Mouse (Mus musculus) limb, embryonic 12.5 days (tissue): ENCODE data around the gene Necab2. TPM values are rescaled to one million over a fixed set of nuclear protein-coding genes. Genes with fewer than 3 reads are reported as not detected.

ENCODE experiments used
- ATAC-seq: fragments of 200-750 bp; cut with Nextera tagmentation; 2 replicates; pipeline ENCODE4 v1.8.0; 2017; ENCODE audit warnings: low read depth, moderate TSS enrichment; ENCODE audit not compliant: insufficient number of reproducible peaks, insufficient read depth, low FRiP score, low TSS enrichment
- H3K27ac ChIP-seq: fragments of 300-500 bp; sonication (generic); 2 replicates; pipeline ENCODE4 v1.5.1; 2016; ENCODE audit warnings: mild to moderate bottlenecking, moderate library complexity
- H3K27me3 ChIP-seq: fragments of 300-500 bp; sonication (generic); 2 replicates; pipeline ENCODE4 v1.6.1; 2016; ENCODE audit warnings: mild to moderate bottlenecking, moderate library complexity
- H3K36me3 ChIP-seq: fragments of 300-500 bp; sonication (generic); 2 replicates; pipeline ENCODE4 v1.6.1; 2016; ENCODE audit warnings: mild to moderate bottlenecking, moderate library complexity
- H3K4me1 ChIP-seq: fragments of 300-500 bp; sonication (generic); replicated peaks from 2 replicates; pipeline ENCODE4 v1.6.1; 2016
- H3K4me2 ChIP-seq: fragments of 300-500 bp; sonication (generic); 2 replicates; pipeline ENCODE4 v1.6.1; 2016; ENCODE audit warnings: mild to moderate bottlenecking, moderate library complexity
- H3K4me3 ChIP-seq: fragments of 300-500 bp; sonication (generic); replicated peaks from 2 replicates; pipeline ENCODE4 v1.5.1; 2016; ENCODE audit warnings: mild to moderate bottlenecking
- H3K9ac ChIP-seq: fragments of 300-500 bp; sonication (generic); replicated peaks from 2 replicates; pipeline ENCODE4 v1.6.1; 2016; ENCODE audit warnings: mild to moderate bottlenecking, moderate library complexity
- H3K9me3 ChIP-seq: fragments of 300-500 bp; sonication (generic); 2 replicates; pipeline ENCODE4 v1.6.1; 2016; ENCODE audit warnings: mild to moderate bottlenecking, moderate library complexity
- WGBS: fragments of 180-500 bp; shearing (Covaris S2); methylation state at CpG from one replicate; pipeline ENCODE4 v1.1.7; 2016; 5-methylcytosine and 5-hydroxymethylcytosine counted together
- polyA plus RNA-seq: library from polyadenylated mRNA; unstranded; fragments of >200 nt; fragmentation: Nextera tagmentation; extraction: Ambion mirVana; gene quantifications from 2 replicates; pipeline ENCODE4 v1.2.1, GENCODE M21; 2016

The Necab2 gene
- polyA plus RNA-seq, 1 experiment from 2014 or later: 5.1 TPM

DNA sequence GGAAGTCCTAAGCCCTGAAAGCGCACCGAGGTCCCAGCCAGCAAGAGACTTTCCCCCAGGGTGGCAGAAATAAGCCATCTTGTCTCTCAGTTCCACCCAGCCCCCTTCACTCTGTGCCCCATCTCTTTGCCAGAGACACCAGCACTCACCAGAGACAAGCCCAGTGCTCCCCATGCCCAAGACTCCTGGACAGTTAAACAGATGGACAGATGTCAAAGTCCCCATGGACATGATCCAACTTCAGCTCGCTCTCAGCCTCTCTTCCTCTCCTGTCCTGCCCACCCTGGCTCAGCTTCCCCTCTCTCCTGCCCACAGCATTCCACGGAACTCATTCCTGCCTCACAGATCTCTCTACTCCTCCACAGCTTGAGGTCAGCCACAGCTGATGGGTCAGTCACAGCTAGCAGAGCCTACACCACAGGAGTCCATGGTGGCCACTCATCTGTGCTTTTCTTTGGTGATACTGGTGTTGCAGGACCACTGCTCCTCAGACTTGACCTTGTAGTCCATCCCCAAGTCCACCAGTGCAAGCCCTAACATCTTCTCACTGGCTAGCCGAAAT lies 17.7 kb upstream of the Necab2 start:
- Histone ChIP-seq H3K4me3 (no peak overlapping the region), H3K27ac (no peak overlapping the region), H3K9ac (no peak overlapping the region; the same call in 1 of the 2 replicates), H3K9me3 (no peaks in the 10 kb centered on the region), H3K36me3 (no peaks in the 10 kb centered on the region), H3K4me1 (peaks cover 8% of the 10 kb centered on the region), H3K27me3 (no peaks in the 10 kb centered on the region), H3K4me2 (no peak overlapping the region)
- ATAC-seq: no peak
- 79% methylated on average over 5 of the region's 5 CpGs for WGBS

DNA sequence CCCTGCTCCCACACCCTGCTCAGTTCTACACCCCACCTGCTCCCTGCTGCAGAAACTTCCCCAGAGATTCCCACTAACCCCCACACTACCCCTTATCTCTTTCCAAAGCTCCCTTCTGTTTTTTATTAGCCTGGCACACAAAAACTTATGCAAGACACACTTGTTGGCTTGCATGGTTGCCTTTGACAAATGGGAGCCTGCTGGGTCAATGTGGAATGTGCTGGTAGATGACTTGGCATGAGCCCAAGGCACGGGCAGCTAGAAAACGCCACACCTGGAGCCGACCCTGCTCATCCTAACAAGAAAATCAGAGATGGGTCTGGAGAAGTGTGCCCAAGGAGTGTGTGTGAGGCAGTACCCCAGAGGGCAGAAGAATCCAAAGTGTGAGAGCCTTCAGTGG lies 17.0 kb upstream of the Necab2 start:
- Histone ChIP-seq H3K27me3 (no peaks in the 10 kb centered on the region), H3K36me3 (no peaks in the 10 kb centered on the region), H3K9me3 (no peaks in the 10 kb centered on the region), H3K4me2 (no peak overlapping the region), H3K4me3 (no peak overlapping the region), H3K4me1 (0 out of 2 replicates have a peak, but pooled peaks cover 2% of the 10 kb centered on the region), H3K27ac (no peak overlapping the region), H3K9ac (no peak overlapping the region)
- no peak for ATAC-seq
- 81% methylated on average over 3 of the region's 3 CpGs for WGBS

DNA sequence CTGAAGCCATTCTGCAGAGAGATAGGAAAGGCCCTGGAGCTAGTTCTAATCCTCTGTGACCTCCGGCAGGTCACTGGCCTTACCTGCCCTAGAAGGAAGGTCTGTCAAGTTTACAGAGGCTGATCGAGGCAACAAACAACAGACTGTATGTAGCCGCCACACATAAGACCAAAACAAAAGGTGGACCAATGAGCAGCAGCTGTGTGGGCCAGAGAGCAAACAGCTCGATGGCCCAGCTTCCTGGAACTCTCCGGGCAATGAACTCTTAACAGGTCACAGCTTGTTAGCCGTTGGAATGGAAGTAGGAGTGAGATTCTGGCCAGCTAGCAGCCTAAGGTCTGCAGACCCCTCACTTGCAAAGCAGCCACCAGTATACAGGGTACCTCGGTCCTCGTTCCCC lies 16.3 kb upstream of the Necab2 start:
- no peak overlapping the region for H3K4me2 ChIP-seq
- H3K9me3 ChIP-seq: no peaks in the 10 kb centered on the region
- no peak overlapping the region for H3K27ac ChIP-seq
- no peak overlapping the region for H3K9ac ChIP-seq
- no peaks in the 10 kb centered on the region for H3K36me3 ChIP-seq
- 64% methylated on average over 8 of the region's 8 CpGs for WGBS
- H3K4me3 ChIP-seq: no peak overlapping the region
- ATAC-seq: no peak
- H3K4me1 ChIP-seq: no peaks in the 10 kb centered on the region
- no peaks in the 10 kb centered on the region for H3K27me3 ChIP-seq

DNA sequence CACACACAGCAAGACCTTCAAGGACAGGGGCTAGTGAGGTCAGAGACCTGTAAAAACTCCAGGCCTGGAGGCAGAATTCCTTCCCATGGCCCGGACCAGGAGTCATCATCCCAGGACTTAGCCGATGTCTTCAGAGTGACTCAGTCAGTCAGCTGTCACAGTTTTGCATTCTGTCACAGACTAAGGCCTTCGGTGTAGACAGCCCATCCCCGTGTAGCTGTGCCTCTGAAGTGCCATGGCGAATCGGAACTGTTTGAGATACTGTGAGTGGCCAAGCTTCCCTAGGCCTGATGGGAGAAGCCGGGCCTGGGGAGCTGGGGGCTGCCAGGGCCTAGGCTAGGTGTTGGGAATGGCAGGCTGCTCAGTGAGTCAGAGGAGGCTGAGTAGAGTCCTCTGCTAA lies 15.8 kb upstream of the Necab2 start:
- H3K4me2 ChIP-seq: no peak overlapping the region
- H3K27ac ChIP-seq: no peak overlapping the region
- no peak overlapping the region for H3K9ac ChIP-seq
- H3K9me3 ChIP-seq: no peaks in the 10 kb centered on the region
- H3K4me1 ChIP-seq: no peaks in the 10 kb centered on the region
- no peaks in the 10 kb centered on the region for H3K36me3 ChIP-seq
- WGBS: 88% methylated on average over 7 of the region's 7 CpGs
- H3K27me3 ChIP-seq: no peaks in the 10 kb centered on the region
- ATAC-seq: no peak
- no peak overlapping the region for H3K4me3 ChIP-seq

DNA sequence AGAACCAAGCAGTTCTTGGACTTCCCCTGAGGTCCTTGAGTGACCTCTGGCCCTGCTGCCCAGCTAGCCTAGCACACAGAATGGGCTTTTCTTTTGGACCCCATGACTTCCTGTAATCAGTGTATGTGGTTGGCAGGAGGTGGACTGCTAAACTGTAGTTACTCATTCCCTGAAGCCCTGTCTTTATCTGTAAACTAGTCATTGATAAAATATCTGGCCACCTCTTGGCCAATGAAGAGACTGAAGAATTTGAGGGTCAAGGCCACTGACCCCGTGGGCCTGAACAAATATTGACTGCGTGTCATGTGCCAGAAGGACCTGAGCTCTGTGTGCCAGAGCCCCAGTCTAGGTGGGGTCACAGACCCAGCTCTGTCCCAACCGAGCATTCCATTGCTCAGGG lies 14.1 kb upstream of the Necab2 start:
- no peak overlapping the region for H3K9ac ChIP-seq
- ATAC-seq: no peak
- no peak overlapping the region for H3K27ac ChIP-seq

DNA sequence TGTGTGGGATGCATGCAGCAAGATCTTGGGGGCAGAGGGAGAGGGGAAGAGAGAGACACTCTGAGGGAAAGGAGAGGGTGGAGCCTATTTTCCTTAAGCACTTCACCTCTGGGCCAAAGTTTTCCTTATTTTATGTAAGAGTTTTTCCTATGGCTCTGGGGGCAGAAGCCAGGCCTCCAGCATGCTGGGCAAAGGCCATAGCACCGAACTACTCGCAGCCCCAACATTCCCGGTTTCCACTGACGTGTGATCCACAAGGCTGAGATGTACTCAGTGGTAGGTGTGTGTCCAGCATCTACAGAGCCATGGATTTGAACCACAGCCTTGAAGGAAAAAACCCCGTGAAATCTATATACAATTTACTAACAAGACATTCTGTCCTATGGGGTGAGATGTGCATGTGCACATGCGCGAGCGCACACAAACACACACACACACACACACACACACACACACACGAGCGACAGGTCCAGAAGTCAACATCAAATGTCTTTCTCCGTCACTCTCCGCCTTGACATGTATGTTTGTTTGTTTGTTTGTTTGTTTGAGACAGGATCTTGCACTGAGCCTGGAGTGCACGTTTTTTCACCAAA lies 12.8 kb upstream of the Necab2 start, which contains the start of gene Osgin1:
TSS of gene Osgin1 (plus strand) at position 543 of the 593 bp plus-strand sequence.
- Histone ChIP-seq H3K4me1 (peaks cover 7% of the 10 kb centered on the region; the same call in 1 of the 2 replicates), H3K27ac (no peak within 1 kb of the TSS), H3K27me3 (no peaks in the 10 kb centered on the region), H3K4me2 (no peak within 1 kb of the TSS), H3K9ac (no peak within 1 kb of the TSS), H3K36me3 (no peaks in the 10 kb centered on the region), H3K4me3 (no peak within 1 kb of the TSS), H3K9me3 (no peaks in the 10 kb centered on the region)
- 87% methylated on average over 13 of the region's 13 CpGs for WGBS
- ATAC-seq: no peak

More for the DNA sequence above, 14.1 kb upstream of the Necab2 start:
- no peaks in the 10 kb centered on the region for H3K36me3 ChIP-seq
- H3K4me1 ChIP-seq: peaks cover 7% of the 10 kb centered on the region; the same call in 1 of the 2 replicates
- H3K4me2 ChIP-seq: no peak overlapping the region
- no peaks in the 10 kb centered on the region for H3K27me3 ChIP-seq
- no peaks in the 10 kb centered on the region for H3K9me3 ChIP-seq
- no peak overlapping the region for H3K4me3 ChIP-seq
- 73% methylated on average over 3 of the region's 3 CpGs for WGBS

DNA sequence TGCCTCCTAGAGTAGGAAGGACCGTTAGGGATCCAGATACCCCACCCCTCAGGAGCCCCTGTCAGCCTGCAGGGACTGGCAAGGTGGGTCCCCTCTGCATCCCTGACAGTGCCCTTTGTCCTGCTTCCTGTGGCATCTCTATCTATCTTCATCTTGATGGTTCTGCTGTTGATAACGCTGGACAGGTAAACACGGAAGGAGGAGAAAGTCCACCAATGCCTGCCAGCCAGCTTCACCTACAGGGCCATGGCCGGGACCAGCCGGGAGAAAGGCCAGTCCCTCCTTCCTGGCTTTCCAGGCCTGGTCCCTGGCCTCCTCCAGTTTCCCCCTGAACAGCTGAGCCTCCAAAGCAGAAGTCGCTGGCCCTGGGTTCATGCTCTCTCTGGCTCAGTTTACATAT lies 11.9 kb upstream of the Necab2 start:
- H3K27me3 ChIP-seq: no peaks in the 10 kb centered on the region
- no peak overlapping the region for H3K4me3 ChIP-seq
- H3K9ac ChIP-seq: no peak overlapping the region
- no peak for ATAC-seq
- H3K4me1 ChIP-seq: peaks cover 7% of the 10 kb centered on the region; the same call in 1 of the 2 replicates
- 83% methylated on average over 6 of the region's 6 CpGs for WGBS
- no peaks in the 10 kb centered on the region for H3K36me3 ChIP-seq
- H3K9me3 ChIP-seq: no peaks in the 10 kb centered on the region
- H3K27ac ChIP-seq: no peak overlapping the region
- H3K4me2 ChIP-seq: no peak overlapping the region

DNA sequence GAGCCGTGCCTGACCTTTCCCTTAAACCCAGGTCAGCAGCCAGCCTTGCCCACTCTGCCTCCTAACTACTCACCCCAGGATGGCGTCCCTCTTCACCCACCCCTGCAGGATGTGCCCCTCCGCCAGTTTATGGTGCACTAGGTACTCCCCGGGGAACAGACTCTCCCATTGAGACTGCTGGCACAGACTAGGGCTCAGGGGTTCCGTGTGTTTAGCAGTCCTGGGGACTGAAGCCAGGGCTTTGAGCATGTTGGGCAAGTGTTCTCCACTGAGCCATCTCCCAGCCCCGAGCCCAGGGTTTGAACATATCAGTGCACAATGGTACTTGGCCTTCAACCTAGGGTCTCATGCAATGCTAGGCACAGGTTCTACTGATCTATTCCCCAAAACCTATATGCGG lies 11.0 kb upstream of the Necab2 start:
- H3K9ac ChIP-seq: no peak overlapping the region
- no peak for ATAC-seq
- H3K4me3 ChIP-seq: no peak overlapping the region
- H3K9me3 ChIP-seq: no peaks in the 10 kb centered on the region
- no peaks in the 10 kb centered on the region for H3K36me3 ChIP-seq
- no peak overlapping the region for H3K4me2 ChIP-seq
- no peaks in the 10 kb centered on the region; the same call in 1 of the 2 replicates for H3K27me3 ChIP-seq
- H3K27ac ChIP-seq: no peak overlapping the region
- H3K4me1 ChIP-seq: peaks cover 15% of the 10 kb centered on the region; the same call in 1 of the 2 replicates
- WGBS: 81% methylated on average over 7 of the region's 7 CpGs

DNA sequence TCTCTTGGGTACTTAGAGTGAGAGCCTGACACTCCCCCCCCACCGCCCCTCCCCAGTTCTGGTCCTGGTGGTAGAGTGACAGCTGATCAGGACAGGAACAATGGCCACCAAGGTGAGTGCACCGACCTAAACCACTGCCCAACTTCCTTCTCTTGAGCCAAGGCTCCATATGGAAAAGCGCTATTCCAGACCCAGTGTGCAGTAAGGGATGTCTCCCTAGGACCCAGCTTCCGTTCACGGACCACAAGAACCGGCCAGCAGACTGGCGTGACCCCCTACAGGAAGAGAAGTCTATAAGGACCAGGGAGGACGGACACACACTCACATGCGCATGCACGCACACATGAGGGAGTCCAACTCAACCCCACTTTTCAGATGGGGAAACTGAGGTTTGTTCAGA lies 10.2 kb upstream of the Necab2 start:
- 88% methylated on average over 10 of the region's 10 CpGs for WGBS
- Histone ChIP-seq H3K4me2 (no peak overlapping the region), H3K27ac (no peak overlapping the region), H3K36me3 (no peaks in the 10 kb centered on the region), H3K9ac (no peak overlapping the region), H3K4me1 (peaks cover 20% of the 10 kb centered on the region), H3K27me3 (no peaks in the 10 kb centered on the region; the same call in 1 of the 2 replicates), H3K9me3 (no peaks in the 10 kb centered on the region), H3K4me3 (no peak overlapping the region)
- no peak for ATAC-seq

DNA sequence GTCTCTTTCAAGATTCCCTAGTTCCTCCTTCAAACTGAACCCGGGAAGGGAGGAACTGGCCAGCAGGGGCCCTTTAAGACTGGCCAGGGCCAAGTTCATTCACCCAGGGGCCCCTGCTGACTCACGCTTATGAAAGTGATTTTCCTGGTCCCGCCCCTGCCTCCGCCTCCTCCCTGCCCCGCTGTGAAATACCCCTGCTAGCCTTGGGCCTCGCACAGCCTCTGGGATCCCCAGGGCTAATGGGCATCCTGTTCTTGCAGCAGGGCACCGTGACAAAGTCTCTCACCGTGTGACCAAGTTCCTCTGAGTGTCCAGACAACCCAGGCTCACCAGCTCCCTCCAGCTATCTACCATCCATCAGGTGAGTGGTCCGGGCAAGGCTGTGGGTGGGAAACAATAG lies 9.6 kb upstream of the Necab2 start:
- Histone ChIP-seq H3K4me2 (no peak overlapping the region), H3K27me3 (peaks cover under 1% of the 10 kb centered on the region; the same call in 1 of the 2 replicates), H3K4me3 (no peak overlapping the region), H3K4me1 (peaks cover 20% of the 10 kb centered on the region), H3K9ac (no peak overlapping the region), H3K36me3 (no peaks in the 10 kb centered on the region), H3K9me3 (no peaks in the 10 kb centered on the region), H3K27ac (no peak overlapping the region)
- WGBS: 13% methylated on average over 9 of the region's 9 CpGs
- no peak for ATAC-seq

DNA sequence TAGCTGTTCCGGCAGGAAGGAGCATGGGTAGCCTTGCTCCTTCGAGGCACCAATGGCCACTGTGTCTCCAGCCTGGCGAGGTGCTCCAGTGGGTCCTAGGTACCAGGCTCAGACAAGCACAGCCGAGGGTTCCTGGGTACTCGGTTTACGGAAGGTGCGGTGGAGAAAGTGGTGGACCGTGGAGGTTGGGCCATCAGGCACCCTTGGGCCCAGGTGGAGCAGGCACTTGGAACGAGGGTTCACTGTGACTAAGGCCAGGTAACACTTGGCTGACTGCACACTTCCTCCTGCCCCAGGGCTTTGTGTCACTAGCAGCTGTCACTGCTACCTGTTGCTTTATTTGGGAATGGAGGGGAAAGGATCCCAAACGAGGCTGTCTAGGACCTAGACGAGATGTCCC lies 9.0 kb upstream of the Necab2 start:
- no peak overlapping the region for H3K4me2 ChIP-seq
- H3K27me3 ChIP-seq: peaks cover 6% of the 10 kb centered on the region
- H3K27ac ChIP-seq: no peak overlapping the region
- no peak overlapping the region for H3K9ac ChIP-seq
- no peaks in the 10 kb centered on the region for H3K9me3 ChIP-seq
- peaks cover 20% of the 10 kb centered on the region for H3K4me1 ChIP-seq
- no peak for ATAC-seq
- no peaks in the 10 kb centered on the region for H3K36me3 ChIP-seq
- WGBS: 73% methylated on average over 11 of the region's 11 CpGs
- no peak overlapping the region for H3K4me3 ChIP-seq

DNA sequence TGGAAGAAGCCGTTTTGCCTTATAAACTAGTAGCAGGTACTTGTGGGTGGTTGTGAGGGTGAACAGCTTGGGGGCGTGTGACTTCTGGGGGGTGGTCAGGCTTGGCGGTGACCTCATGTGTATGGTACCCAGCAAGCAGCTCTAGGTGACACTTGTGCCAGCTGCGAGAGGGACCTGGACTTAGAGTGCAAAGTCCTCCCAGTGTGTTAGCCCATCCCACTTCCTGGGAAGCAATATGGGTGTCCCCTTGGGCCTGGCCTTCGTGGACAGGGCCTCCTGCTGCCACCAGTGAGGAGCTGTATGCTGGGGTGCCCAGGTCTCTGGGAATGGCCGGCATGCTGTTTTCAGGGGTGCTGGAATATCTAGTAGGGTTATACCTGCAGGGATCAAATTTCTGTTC lies 7.6 kb upstream of the Necab2 start:
- Histone ChIP-seq H3K27ac (no peak overlapping the region), H3K27me3 (peaks cover 12% of the 10 kb centered on the region), H3K4me3 (no peak overlapping the region), H3K4me2 (no peak overlapping the region), H3K4me1 (peaks cover 20% of the 10 kb centered on the region), H3K9me3 (no peaks in the 10 kb centered on the region), H3K9ac (no peak overlapping the region), H3K36me3 (no peaks in the 10 kb centered on the region)
- no peak for ATAC-seq
- 73% methylated on average over 6 of the region's 6 CpGs for WGBS
